Mouse (Mus musculus) heart, adult 2 months (tissue): ENCODE results near the gene Pon2. TPM values are rescaled to one million over a fixed set of nuclear protein-coding genes. Genes with fewer than 3 reads are reported as not detected.
"Not testable (repeated sequence)": the region's sequence is repeated elsewhere in the genome, so short reads cannot be mapped to it uniquely, and the experiment has no call there.

ENCODE experiments used
- DNase-seq, 2 experiments: peaks; one replicate each; pipeline ENCODE4 v3.0.0; 2021
- H3K27ac ChIP-seq: fragments of 200-600 bp; 2 replicates; pipeline ENCODE4 v1.8.1; 2022
- H3K27me3 ChIP-seq: fragments of 200-500 bp; 2 replicates; pipeline ENCODE4 v1.6.1; 2012; ENCODE audit warnings: mild to moderate bottlenecking, low read length, inconsistent platforms, mixed read lengths; ENCODE audit not compliant: control insufficient read depth, insufficient read depth
- H3K36me3 ChIP-seq: fragments of 200-500 bp; 2 replicates; pipeline ENCODE4 v1.6.1; 2012; ENCODE audit warnings: low read length, inconsistent platforms; ENCODE audit not compliant: control insufficient read depth, insufficient read depth
- H3K4me1 ChIP-seq: fragments of 200-500 bp; 2 replicates; pipeline ENCODE4 v1.6.1; 2011; ENCODE audit warnings: low read length; ENCODE audit not compliant: control insufficient read depth, insufficient read depth
- H3K4me3 ChIP-seq: fragments of 200-600 bp; 2 replicates; pipeline ENCODE4 v1.8.1; 2022
- H3K79me2 ChIP-seq: fragments of 200-500 bp; replicated peaks from 2 replicates; pipeline ENCODE4 v1.6.1; 2012; ENCODE audit warnings: mild to moderate bottlenecking, inconsistent platforms, low read length, moderate library complexity, mixed read lengths; ENCODE audit not compliant: control insufficient read depth, insufficient read depth
- H3K9ac ChIP-seq: fragments of 200-500 bp; 2 replicates; pipeline ENCODE4 v1.6.1; 2012; ENCODE audit warnings: low read depth, mild to moderate bottlenecking, control low read depth, inconsistent platforms, low read length, mixed read lengths
- CTCF ChIP-seq: fragments of 200-600 bp; IDR thresholded peaks from 2 replicates; pipeline ENCODE4 v1.8.1; 2022; ENCODE audit warnings: antibody characterized with exemption, mild to moderate bottlenecking, moderate library complexity
- EP300 ChIP-seq: fragments of 200-500 bp; IDR thresholded peaks from 2 replicates; pipeline ENCODE4 v1.6.1; 2011; ENCODE audit warnings: low read depth, low read length, control low read depth; ENCODE audit not compliant: insufficient read depth
- POLR2A ChIP-seq: fragments of 200-500 bp; IDR thresholded peaks from 2 replicates; pipeline ENCODE4 v1.6.1; 2011; ENCODE audit warnings: mild to moderate bottlenecking, low read depth, low read length, control low read depth; ENCODE audit not compliant: insufficient read depth
- WGBS: fragments of 180-500 bp; shearing (Covaris S2); methylation state at CpG from one replicate; pipeline ENCODE4 v1.1.7; 2018; 5-methylcytosine and 5-hydroxymethylcytosine counted together
- intact Hi-C: fragments of 180-260 bp; cut with DNase I; formaldehyde crosslinking; loops from one replicate; pipeline ENCODE4 v1.15.1; 2025
- polyA plus RNA-seq: library from polyadenylated mRNA; depleted of rRNA; stranded (reverse); fragments of >200 nt; gene quantifications from 2 replicates; pipeline ENCODE4 v1.2.3, GENCODE M21; 2012; rRNA removed
- total RNA-seq, 2 experiments: library from RNA; stranded (reverse); gene quantifications; 2 replicates each; pipeline ENCODE4 v1.2.3; 2021

The Pon2 gene
- total and polyA plus RNA-seq, 3 experiments: 15.9 to 16.8 (median 16.8) TPM

DNA sequence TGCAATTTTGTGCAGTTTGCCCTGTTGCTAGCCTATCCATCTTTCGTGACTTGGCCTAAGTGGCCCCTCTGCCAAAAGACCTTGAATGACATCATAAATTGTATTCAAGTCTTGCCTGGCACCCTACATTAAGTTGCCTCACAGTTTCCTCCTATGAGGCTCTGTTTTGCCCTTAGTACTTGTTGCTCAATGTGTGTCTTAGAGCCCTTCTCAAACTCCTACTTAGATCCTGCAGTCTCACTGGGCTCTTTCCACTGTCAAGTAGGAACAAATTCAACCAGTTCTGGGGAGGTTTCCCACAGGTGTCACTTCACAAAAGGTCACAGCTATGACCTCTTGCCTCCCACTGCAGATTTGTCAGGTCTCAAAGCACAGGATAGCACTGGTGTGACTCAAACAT lies 64.4 kb downstream of the Pon2 start:
- intact Hi-C loops: no loop called here
- Histone ChIP-seq H3K4me1 (no peaks in the 10 kb centered on the region), H3K27ac (no peak overlapping the region), H3K36me3 (no peaks in the 10 kb centered on the region), H3K9ac (no peak overlapping the region), H3K4me3 (no peak overlapping the region), H3K27me3 (no peaks in the 10 kb centered on the region), H3K79me2 (no peaks in the 10 kb centered on the region)
- 92% methylated on average over 1 of the region's 1 CpGs for WGBS
- no peak for DNase-seq
- no peak for TF ChIP-seq POLR2A
- TF ChIP-seq EP300: no peak
- TF ChIP-seq CTCF: no peak

DNA sequence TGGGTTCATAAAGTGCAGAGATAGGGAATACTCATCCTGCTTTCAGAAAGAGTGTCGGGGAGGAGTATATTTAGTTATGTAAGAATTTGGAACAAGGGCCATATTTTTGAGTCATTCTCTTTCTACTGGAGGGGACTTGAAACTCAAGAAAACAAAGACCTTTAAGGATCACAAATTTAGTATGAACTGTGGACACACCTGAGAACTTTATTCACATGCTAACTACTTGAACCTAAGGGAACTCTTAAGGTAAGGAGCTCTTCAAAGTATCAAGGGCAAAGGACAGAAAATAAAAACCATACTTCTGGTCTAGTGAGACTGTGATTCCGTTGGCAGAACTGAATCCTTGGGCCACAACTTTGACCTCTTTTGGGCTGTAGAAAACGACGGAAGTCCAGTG lies 66.2 kb downstream of the Pon2 start:
- Histone ChIP-seq H3K79me2 (no peaks in the 10 kb centered on the region), H3K9ac (no peak overlapping the region), H3K4me3 (no peak overlapping the region), H3K27me3 (no peaks in the 10 kb centered on the region), H3K4me1 (no peaks in the 10 kb centered on the region), H3K36me3 (no peaks in the 10 kb centered on the region), H3K27ac (no peak overlapping the region)
- intact Hi-C loops: no loop called here
- TF ChIP-seq POLR2A (no peak), EP300 (no peak), CTCF (no peak)
- DNase-seq: no peak
- 89% methylated on average over 4 of the region's 4 CpGs for WGBS

GRCm38 (mm10) chr6:5230261-5230660 lies 68.0 kb downstream of the Pon2 start:
- no peaks in the 10 kb centered on the region for H3K27me3 ChIP-seq
- WGBS: 69% methylated on average over 5 of the region's 5 CpGs
- no peaks in the 10 kb centered on the region for H3K4me1 ChIP-seq
- TF ChIP-seq EP300 (no peak), CTCF (no peak), POLR2A (no peak)
- no peak overlapping the region for H3K9ac ChIP-seq
- no peak overlapping the region for H3K4me3 ChIP-seq
- H3K36me3 ChIP-seq: no peaks in the 10 kb centered on the region
- no peak overlapping the region for H3K27ac ChIP-seq
- intact Hi-C loops: no loop called here
- no peaks in the 10 kb centered on the region for H3K79me2 ChIP-seq
- DNase-seq: no peak

DNA sequence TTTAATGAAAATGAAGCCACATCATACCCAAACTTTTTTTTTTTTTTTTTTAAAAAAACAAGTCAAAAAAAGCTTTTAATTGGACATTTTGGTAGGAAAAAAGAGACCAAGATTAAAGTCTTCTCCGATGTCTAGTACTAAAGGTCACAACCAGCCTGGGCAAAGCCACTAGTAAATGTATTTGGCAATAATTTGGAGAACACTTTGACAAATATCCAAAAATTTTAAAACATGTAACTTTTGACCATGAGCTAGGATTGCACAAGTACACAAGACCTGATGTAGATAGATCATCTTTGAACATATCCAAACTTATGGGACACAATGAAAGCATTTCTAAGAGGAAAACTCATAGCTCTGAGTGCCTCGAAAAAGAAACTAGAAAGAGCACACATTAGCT lies 74.7 kb downstream of the Pon2 start:
- WGBS: 92% methylated on average over 2 of the region's 2 CpGs
- H3K9ac ChIP-seq, H3K4me3 ChIP-seq, H3K79me2 ChIP-seq, intact Hi-C loops, H3K27ac ChIP-seq, H3K27me3 ChIP-seq, DNase-seq, H3K4me1 ChIP-seq, H3K36me3 ChIP-seq: not testable (repeated sequence)

DNA sequence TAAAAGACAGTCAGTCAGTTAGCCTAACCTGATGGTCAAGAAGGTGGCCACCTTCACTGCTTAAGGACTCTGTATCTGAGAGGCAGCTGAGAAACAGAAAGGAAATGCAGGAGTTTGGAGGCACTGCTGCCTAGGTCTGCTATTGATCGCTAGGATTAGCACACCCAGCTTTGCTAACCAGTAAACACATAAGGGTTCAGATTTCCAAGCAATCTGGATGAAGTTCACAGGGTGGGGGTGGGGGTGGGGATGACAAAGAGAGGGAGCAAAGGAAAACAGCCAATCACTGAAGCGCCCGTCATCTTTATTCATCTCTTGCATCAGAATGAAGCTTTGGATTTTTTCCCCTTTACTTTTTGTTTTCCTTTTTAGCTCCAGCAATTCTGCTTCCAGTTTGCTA lies 76.2 kb downstream of the Pon2 start:
- Histone ChIP-seq H3K4me3 (no peak overlapping the region), H3K27me3 (no peaks in the 10 kb centered on the region), H3K4me1 (no peaks in the 10 kb centered on the region), H3K9ac (no peak overlapping the region), H3K36me3 (no peaks in the 10 kb centered on the region), H3K79me2 (no peaks in the 10 kb centered on the region), H3K27ac (no peak overlapping the region)
- DNase-seq: no peak
- intact Hi-C loops: no loop called here
- 84% methylated on average over 3 of the region's 3 CpGs for WGBS
- TF ChIP-seq CTCF (no peak), POLR2A (no peak), EP300 (no peak)

DNA sequence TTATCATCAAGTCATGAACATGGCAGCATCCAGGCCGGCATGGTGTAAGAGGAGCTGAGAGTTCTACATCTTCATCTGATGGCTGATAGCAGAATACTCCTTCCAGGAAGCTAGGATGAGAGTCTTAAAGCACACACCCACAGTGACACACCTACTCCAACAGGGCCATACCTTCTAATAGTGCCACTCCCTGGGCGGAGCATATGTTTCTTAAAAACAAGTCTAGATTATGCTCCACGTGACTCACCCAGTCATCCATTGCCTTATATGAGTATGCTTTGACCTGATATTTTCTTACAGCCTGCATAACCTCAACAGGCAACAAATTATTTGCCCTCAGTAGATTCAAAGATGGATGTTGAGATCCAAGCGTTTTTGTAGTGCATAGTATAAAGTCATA lies 80.1 kb downstream of the Pon2 start:
- no peak overlapping the region for H3K9ac ChIP-seq
- 92% methylated on average over 4 of the region's 4 CpGs for WGBS
- H3K36me3 ChIP-seq: no peaks in the 10 kb centered on the region
- no peak overlapping the region for H3K4me3 ChIP-seq
- no peaks in the 10 kb centered on the region for H3K79me2 ChIP-seq
- no peaks in the 10 kb centered on the region for H3K27me3 ChIP-seq
- TF ChIP-seq POLR2A: no peak
- no peak for TF ChIP-seq EP300
- no peak for TF ChIP-seq CTCF
- H3K4me1 ChIP-seq: no peaks in the 10 kb centered on the region
- no peak for DNase-seq
- no peak overlapping the region for H3K27ac ChIP-seq
- intact Hi-C loops: no loop called here

Other genes with a start within 250 kb of the Pon2 start
- under 1 TPM in 1 of 2 experiments, not detected in 1; 0.63 TPM for gene Pon1, start 104.5 kb downstream of the Pon2 start, total RNA-seq
- 1.2 and 3.7 TPM in 2 replicates for gene Pon1, start 104.5 kb downstream of the Pon2 start, polyA plus RNA-seq
- gene Pon3, start 42.2 kb downstream of the Pon2 start, total RNA-seq: 10 to 100 TPM; 21.4 to 22.6 TPM
- gene Pon3, start 42.2 kb downstream of the Pon2 start, polyA plus RNA-seq: 16.5 and 29.4 TPM in 2 replicates
- 1 to 10 TPM; 4.4 to 5.0 TPM for gene Asb4, start 84.9 kb upstream of the Pon2 start, total RNA-seq
- 3.1 and 8.1 TPM in 2 replicates for gene Asb4, start 84.9 kb upstream of the Pon2 start, polyA plus RNA-seq
- 100 to 1,000 TPM; 267 to 633 TPM for gene Pdk4, start 197.9 kb upstream of the Pon2 start, total RNA-seq
- 163 and 258 TPM in 2 replicates for gene Pdk4, start 197.9 kb upstream of the Pon2 start, polyA plus RNA-seq